Mouse (Mus musculus) testis, adult 2 months (tissue): ENCODE data around the gene Tgfbr3.

Experiments used
- CTCF ChIP-seq: fragments of 200-500 bp; IDR thresholded peaks from 2 replicates; pipeline ENCODE4 v1.5.1; 2012; ENCODE audit warnings: low read depth, mild to moderate bottlenecking, inconsistent platforms, low read length, moderate library complexity; ENCODE audit not compliant: control insufficient read depth, insufficient read depth, insufficient replicate concordance
- POLR2A ChIP-seq: fragments of 200-500 bp; IDR thresholded peaks from 2 replicates; pipeline ENCODE4 v1.6.1; 2012; ENCODE audit warnings: low read depth, mild to moderate bottlenecking, inconsistent platforms, low read length, moderate library complexity; ENCODE audit not compliant: control insufficient read depth

DNA sequence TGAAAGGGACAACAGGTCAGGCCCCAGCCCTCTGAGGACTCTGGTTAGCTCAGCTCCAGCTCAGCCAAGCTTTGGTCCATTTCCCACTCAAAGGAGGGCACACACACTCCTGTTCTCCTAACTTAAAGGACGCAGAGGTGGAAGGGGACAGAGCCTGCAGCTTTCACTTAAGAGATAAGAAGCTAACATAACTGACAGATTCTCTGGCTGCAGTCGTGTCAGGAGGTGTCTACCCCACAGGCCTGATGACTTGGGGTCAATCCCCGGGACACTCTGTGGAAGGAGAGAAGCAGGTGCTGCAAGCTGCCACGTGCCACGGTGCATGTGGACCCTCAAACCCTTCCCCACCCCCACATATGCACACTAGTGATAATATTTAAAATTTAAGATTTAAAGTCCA lies 65.3 kb downstream of the Tgfbr3 start:
- TF ChIP-seq POLR2A, result no peak
- TF ChIP-seq CTCF, result no peak
